Mouse (Mus musculus): ENCODE data around the gene Mb21d2.

The Mb21d2 gene

GRCm38 (mm10) chr16:28928815-28929685 is at the start of gene Mb21d2:
Gene Mb21d2 (minus strand): TSS chr16:28929673.
- DNase-seq (ENCODE audit: low spot score), result no peak

GRCm38 (mm10) chr16:28966236-28966635 is 36.8 kb upstream of the Mb21d2 start:
- DNase-seq (ENCODE audit: low spot score), result no peak

- no peak for DNase-seq (ENCODE audit: low spot score)
Measured at GRCm38 (mm10) chr16:28964048-28964447, 34.6 kb upstream of the Mb21d2 start.

GRCm38 (mm10) chr16:28962987-28963386 is 33.5 kb upstream of the Mb21d2 start:
- DNase-seq (ENCODE audit: low spot score), result no peak

DNA sequence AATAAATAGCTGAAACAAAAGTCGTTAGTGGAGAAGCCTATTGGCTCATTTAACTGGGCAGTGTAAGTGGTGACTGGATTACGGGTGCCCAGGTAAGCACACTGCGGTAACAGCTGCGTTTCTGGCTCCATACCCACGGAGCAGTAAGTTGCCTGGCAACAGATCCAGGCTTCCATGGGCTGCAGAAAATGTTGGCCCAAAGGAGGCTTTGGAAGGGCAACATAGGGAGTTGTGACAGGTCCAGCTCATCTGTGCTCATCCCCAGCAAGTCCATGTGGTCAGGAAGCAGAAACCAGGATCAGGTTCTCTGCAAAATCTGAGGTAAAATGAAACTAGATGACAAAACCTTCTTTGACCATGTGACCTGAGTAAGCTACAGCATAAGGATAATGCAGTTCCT is 20.3 kb upstream of the Mb21d2 start:
- no peak for DNase-seq (ENCODE audit: low spot score)

GRCm38 (mm10) chr16:28943254-28943653 is 13.8 kb upstream of the Mb21d2 start:
- DNase-seq (ENCODE audit: low spot score), result no peak

DNA sequence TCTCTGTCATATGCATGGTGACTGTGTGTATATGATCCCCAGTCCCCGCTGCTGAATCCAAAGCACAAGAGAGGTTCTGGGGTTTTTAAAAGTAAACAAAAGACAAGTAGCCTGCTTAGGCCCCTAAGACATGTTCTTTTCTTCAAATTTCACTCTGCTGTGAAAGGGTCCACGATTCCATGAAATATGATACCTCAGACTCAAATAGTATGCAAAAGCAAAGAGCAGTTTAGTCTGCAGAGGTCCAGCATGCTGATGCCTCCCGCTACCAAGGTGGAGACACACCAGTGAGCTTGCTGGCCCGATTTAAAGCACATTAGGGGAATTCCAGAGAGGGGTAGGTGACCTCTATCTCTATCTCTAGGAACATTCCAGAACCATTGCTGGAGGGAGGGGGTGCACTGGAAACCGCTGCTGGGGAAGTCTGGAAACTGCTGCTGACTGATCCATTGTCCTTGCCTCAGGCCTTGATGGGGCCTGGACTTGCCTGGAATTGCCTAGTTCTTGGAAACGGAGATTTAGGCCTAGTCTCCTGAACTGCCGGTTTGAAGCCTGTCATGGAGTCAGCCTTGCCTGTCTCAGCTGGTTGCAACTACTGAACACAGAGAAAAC is 6.8 kb upstream of the Mb21d2 start:
- DNase-seq (ENCODE audit: low spot score), result no peak

DNA sequence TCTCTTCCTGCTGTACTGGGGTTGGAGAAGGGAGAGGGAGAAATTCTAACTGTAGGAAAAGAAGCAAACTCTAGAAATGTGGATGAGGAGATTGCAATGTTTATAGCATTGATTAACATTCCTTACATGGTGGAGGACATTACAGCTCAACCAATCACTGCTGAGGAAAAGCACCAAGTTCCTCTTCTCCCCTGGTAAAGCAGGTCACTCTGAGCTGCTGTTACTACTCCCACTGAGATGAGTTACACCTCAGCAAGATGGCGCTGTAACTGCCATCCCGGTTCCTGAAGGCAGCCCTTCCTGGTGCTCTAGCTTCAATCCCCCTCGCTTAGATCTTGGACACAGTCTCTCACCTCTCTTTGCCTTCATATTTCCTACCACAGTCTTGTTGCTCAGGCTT is 6.2 kb upstream of the Mb21d2 start:
- DNase-seq (ENCODE audit: low spot score), result no peak

DNA sequence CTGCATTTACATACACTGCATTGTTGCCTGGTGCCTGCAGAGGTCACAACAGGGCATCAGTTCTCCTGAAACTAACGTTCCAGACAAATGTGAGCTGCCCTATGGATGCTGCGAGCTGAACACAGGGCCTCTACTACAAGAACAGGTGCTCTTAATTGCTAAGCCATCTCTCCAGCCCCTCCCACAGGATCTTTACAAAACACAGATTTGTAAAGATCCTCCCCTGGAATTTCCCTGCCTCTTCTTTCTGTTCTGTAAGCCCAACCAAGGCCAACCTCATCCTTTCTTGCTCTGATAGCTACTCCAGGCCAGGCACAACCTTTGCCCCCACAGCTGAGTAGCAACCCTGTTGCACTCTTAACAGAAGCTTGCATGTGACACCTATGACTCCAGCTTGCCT is 1.7 kb upstream of the Mb21d2 start:
- no peak for DNase-seq (ENCODE audit: low spot score)

DNA sequence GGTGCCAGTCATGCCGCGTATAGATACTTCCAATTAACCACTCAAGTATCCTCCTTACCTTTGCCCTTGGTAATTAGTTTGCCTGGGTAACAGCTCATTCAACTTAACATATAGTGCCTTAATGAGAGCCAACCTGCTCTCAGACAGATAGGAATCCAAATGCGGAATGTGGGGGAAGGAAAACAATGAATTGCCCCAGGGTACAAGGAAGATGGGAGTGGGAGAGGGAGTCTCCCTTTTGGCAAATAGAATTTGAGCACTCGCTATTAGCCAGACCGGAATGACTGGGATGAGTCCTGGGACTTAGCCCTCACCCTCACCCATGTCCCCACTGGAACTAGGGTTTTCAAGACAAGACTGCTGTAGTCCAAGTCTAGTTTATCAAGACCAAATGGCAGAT is 953 bp upstream of the Mb21d2 start:
- DNase-seq (ENCODE audit: low spot score), result no peak

DNA sequence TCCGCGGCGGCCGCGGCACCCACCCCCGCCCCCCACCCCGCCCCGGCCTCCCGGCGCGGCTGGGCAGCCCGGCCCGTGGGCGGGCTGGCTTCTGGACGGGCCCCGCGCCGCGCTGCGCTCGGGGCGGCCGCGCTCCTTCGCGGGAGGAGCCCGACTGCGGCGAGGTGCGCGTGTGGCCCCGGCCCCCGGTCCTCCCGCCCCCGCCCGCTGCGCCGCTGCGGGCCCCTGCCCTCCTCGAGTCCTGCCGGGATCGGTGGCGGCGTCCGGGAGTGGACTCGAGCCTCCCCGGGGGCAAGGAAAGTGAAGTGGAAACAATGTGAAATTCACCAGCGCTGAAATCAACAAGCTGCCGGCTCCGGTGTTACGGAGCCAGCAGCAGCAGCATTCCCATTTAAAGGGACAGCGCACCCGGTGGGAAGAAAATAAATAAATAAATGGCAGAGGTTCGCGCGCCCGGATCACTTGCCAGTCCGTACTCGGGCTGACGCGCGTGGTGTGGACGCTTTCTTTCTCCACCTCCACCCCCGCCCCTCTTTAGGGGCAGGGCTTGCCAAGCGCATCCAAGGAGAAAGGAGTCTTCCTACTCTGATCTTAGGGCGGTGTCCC is 316 bp upstream of the Mb21d2 start:
- DNase-seq (ENCODE audit: low spot score), result no peak

DNA sequence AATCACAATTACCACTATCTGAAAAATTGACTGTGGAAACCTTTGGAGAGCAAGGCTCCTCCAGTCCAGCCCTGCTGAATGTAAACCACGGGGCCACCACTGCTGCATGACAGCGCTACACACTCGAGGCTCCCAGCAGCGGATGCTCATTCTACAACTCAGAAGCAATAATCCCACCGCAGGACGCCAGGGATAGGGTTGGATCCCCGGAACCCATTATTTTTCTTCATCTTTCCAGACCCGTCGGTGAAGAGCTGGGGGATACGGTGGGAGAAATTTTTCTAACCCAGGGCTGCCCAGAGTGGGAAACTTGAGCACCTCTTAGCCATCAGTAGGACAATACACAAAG is 1.0 kb downstream of the Mb21d2 start:
- no peak for DNase-seq (ENCODE audit: low spot score)

DNA sequence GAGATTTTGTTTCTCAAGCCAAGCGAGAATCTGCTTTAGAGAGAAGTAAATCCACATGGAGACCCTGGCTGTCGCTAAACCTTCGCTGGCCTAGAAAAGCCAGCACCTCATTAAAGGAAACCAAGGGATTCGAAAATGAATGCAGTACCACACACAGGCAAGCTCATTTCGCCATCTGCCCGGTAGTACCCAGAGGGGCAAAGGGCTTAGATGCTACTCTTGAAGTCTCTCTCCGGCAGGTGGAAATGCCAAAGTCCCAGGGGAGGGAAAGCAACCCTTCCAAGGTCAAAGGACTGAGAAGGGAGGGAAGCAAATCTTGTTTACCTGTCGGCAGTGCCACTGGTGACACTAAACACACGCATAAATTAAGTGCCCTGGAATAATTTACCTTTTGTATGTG is 2.1 kb downstream of the Mb21d2 start:
- no peak for DNase-seq (ENCODE audit: low spot score)

- no peak for DNase-seq (ENCODE audit: low spot score)
Measured at GRCm38 (mm10) chr16:28919320-28919885, 10.1 kb downstream of the Mb21d2 start.

DNA sequence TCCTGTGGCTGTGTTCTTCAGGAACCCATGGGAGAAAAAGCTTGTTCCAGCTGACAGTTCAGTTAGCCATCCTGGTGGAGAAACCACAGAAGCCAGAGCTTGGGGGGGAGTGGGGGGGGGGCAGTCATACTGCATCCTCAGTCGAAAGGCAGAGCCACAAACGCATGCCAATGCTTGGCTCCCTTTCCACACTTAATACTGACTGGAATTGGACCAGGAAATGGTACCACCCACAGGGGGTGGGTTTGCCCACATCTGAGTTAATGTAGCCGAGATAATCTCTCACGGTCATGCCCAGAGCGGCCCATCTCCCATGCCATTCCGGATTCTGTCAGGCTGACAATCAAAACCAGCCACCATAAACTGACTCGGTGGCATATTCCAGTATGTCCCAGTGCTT is 14.1 kb downstream of the Mb21d2 start:
- DNase-seq (ENCODE audit: low spot score), result no peak

DNA sequence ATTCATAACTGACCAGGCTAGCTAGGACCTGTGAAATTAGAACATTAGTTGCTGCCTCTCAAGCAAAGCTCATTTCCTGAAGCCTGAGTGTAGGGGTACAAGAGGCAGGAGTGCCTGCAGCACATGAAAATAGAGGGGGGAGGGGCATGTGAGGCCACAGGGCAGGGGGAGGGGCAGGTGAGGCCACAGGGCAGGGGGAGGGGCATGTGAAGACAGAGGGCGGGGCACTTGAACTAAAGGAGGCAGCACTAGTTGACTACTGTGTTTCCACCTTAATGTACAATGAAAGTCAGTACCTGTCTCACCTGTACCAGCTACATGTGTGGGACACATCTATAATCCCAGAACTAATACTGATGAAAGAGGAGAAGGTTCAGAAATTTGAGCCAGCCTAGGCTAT is 14.8 kb downstream of the Mb21d2 start:
- DNase-seq (ENCODE audit: low spot score), result no peak

- no peak for DNase-seq (ENCODE audit: low spot score)
Measured at GRCm38 (mm10) chr16:28911414-28912050, 17.9 kb downstream of the Mb21d2 start.

- DNase-seq (ENCODE audit: low spot score), result no peak
Measured at GRCm38 (mm10) chr16:28906370-28907275, 22.9 kb downstream of the Mb21d2 start.

- DNase-seq (ENCODE audit: low spot score), result no peak
Measured at GRCm38 (mm10) chr16:28905567-28906289, 23.7 kb downstream of the Mb21d2 start.

GRCm38 (mm10) chr16:28902620-28903565 is 26.6 kb downstream of the Mb21d2 start:
- no peak for DNase-seq (ENCODE audit: low spot score)
